Mouse (Mus musculus) left cerebral cortex, adult 9 months (tissue): ENCODE measurements around the gene Mat2a.

Source experiments
- DNase-seq, 2 experiments: peaks; one replicate each; pipeline ENCODE4 v3.0.0; 2022; ENCODE audit warnings: low spot score in 2 of 2

Mat2a gene

GRCm38 (mm10) chr6:72415964-72416772 is 23.2 kb downstream of the Mat2a start:
- DNase-seq: no peak

GRCm38 (mm10) chr6:72415181-72415580 is 24.2 kb downstream of the Mat2a start:
- no peak for DNase-seq

- peak; percentile 79 to 92 for DNase-seq
These were observed 25.1 kb downstream of the Mat2a start, which contains the start of gene Ggcx for GRCm38 (mm10) chr6:72414076-72414756. Gene Ggcx, plus strand, starts transcription at chr6:72414308.

- DNase-seq: no peak
These were observed 28.8 kb downstream of the Mat2a start for GRCm38 (mm10) chr6:72410518-72410917.

GRCm38 (mm10) chr6:72410003-72410402 is 29.4 kb downstream of the Mat2a start:
- DNase-seq: no peak

GRCm38 (mm10) chr6:72409567-72409966 is 29.8 kb downstream of the Mat2a start:
- peak in 1 of 2 experiments; percentile 72 for DNase-seq

GRCm38 (mm10) chr6:72407119-72407518 is 32.2 kb downstream of the Mat2a start:
- peak in 1 of 2 experiments; percentile 89 for DNase-seq

- DNase-seq: no peak
These were observed 34.0 kb downstream of the Mat2a start for GRCm38 (mm10) chr6:72405356-72405755.

GRCm38 (mm10) chr6:72401875-72402274 is 37.5 kb downstream of the Mat2a start:
- peak in 1 of 2 experiments; percentile 79 for DNase-seq

- DNase-seq: no peak
These were observed 39.4 kb downstream of the Mat2a start for GRCm38 (mm10) chr6:72399967-72400366.

GRCm38 (mm10) chr6:72396837-72397251 is 42.5 kb downstream of the Mat2a start:
- no peak for DNase-seq

- DNase-seq: no peak
These were observed 47.0 kb downstream of the Mat2a start for GRCm38 (mm10) chr6:72392341-72392740.

- DNase-seq: no peak
These were observed 48.4 kb downstream of the Mat2a start for GRCm38 (mm10) chr6:72390795-72391521.

- peak in 1 of 2 experiments; percentile 37 for DNase-seq
These were observed 49.2 kb downstream of the Mat2a start, which contains the start of gene Vamp8 for GRCm38 (mm10) chr6:72389941-72390771. Gene Vamp8, minus strand, starts transcription at chr6:72390703.

- no peak for DNase-seq
These were observed 49.9 kb downstream of the Mat2a start for GRCm38 (mm10) chr6:72389471-72389940.

GRCm38 (mm10) chr6:72388791-72389329 is 50.5 kb downstream of the Mat2a start:
- no peak for DNase-seq

- no peak for DNase-seq
These were observed 51.1 kb downstream of the Mat2a start for GRCm38 (mm10) chr6:72388266-72388665.

- DNase-seq: no peak
These were observed 51.5 kb downstream of the Mat2a start for GRCm38 (mm10) chr6:72387816-72388215.

- DNase-seq: no peak
These were observed 52.8 kb downstream of the Mat2a start for GRCm38 (mm10) chr6:72386561-72386960.

- no peak for DNase-seq
These were observed 54.1 kb downstream of the Mat2a start for GRCm38 (mm10) chr6:72385258-72385657.

- no peak for DNase-seq
These were observed 55.4 kb downstream of the Mat2a start for GRCm38 (mm10) chr6:72383952-72384351.
